Mouse (Mus musculus) neural tube, embryonic 10.5 days (tissue): ENCODE data around the gene Hist1h1b.
"Not testable (repeated sequence)": the region's sequence is repeated elsewhere in the genome, so short reads cannot be mapped to it uniquely, and the experiment has no call there.

Experiments used
- DNase-seq: peaks from one replicate; pipeline ENCODE4 v3.0.0-alpha.2; 2017; ENCODE audit warnings: low spot score; ENCODE audit errors: extremely low spot score

Gene Hist1h1b

DNA sequence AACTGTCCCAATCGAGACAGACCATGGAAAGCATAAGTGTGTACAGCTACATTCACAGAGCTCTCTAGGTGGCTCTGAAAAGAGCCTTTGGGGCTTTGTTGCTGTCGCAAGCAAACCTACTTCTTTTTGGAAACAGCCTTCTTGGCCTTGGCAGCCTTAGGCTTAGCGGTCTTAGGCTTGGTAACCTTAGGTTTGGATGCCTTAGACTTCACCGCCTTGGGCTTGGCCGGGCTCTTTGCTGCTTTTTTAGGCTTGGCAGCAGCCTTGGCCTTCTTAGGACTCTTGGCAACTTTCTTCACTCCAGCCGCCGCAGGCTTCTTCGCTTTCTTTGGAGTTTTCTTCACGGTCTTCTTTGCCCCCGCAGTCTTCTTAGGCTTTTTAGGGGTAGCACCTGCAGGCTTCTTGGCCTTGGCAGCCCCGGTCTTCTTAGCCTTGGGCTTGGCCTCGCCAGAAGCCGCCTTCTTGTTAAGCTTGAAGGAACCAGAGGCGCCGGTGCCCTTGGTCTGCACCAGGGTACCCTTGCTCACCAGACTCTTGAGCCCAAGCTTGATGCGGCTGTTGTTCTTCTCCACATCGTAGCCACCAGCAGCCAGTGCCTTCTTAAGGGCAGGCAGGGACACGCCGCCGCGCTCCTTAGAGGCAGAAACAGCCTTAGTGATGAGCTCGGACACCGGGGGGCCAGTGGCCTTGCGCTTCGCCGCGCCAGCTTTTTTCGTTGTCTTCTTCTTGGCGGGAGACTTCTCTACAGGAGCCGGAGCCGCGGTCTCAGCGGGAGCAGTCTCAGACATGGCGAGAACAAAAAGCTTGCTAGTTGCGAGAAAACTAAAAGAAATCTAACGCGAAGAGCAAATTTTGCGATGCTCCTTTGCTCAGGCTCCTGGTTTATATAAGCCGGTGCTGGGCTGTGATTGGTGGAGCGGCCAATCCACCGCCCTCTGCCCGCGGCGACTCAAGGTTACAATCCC, at the start of gene Hist1h1b:
Gene Hist1h1b, minus strand, starts transcription at position 859 of the 965 bp plus-strand sequence.
- DNase-seq: peak; percentile 85

DNA sequence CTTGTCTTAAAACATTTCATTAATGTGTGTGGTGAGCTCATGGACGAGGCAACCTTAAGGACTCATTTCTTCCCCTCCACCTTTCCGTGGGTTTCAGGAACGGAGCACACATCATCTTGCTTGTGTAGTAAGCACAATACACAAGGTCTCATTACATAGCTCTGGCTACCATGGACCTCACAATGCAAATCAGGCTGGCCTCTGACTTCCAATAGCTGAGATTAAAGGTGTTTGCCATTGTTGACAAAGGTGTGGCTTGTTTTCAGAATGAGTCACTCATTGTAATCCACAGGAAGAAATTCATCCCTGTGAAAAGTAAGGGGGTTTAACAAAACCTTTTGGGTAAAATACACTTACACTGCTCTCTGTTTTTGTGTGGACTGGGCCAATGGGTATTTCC, 48.1 kb upstream of the Hist1h1b start:
- DNase-seq: peak; percentile 4

DNA sequence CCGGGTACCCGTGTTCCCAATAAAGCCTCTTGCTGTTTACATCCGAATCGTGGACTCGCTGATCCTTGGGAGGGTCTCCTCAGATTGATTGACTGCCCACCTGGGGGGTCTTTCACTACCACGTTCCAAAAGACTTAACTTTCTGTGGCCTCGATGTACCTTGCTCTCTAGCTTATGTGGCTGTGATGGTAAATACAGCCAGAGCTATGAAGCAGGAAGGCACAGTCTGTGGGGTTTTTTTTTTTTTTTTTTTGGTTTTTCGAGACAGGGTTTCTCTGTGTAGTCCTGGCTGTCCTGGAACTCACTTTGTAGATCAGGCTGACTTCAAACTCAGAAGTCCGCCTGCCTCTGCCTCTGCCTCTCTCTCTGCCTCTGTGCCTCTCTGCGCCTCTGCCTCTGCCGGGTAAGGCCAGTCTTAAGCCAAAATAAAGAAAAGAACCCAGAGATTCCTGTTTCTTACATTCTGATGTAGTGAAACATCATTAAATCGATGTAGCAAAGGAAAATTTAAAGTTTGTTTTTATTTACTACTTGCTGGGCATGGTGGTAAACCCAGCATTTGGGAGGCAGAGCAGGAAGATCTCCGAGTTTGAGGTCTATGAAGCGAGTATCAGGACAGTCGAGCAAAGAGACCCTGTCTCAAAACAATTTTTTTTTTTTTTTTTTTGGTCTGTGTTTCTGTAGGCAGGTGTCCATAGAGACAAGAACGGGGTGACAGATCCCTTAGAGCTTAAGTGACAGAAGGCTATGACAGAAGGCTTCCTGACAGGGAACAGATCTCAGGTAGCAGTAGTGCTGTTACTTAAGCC, 39.9 kb upstream of the Hist1h1b start:
- not testable (repeated sequence) for DNase-seq

DNA sequence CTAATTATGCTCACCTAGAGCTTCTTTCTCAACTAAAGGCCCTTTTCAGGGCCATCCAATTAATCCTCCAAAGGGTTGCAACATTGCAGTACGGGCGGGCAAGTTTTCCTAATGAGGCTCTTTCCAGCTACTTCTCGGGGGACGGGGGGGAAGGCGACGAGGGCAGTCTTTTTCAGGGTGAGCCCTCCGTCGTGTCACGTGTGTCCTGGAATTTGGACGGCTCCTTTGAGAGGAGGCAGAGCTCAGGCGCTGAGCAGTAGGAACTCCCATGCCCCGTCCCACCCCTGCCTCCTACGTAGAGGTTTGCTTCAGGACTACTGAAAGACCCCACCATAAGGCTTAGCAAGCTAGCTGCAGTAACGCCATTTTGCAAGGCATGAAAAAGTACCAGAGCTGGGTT, 31.7 kb upstream of the Hist1h1b start:
- not testable (repeated sequence) for DNase-seq

DNA sequence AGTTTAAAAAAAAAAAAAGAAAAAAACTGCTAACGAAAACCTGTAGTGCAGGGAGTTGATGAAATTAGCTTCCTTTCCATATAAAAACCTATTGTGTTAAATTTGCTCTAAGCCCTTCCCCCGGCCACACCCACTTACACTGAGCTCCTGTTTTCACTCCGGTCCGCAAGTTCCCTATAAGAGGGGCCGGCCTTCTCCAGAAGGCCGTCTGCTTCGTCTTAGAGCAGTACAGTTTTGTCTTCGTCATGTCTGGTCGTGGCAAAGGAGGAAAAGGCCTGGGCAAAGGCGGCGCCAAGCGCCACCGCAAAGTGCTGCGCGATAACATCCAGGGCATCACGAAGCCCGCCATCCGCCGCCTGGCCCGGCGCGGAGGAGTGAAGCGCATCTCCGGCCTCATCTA, 31.1 kb upstream of the Hist1h1b start, which contains the start of gene Hist1h4m:
Gene Hist1h4m, plus strand, starts transcription at position 208 of the 400 bp plus-strand sequence.
- not testable (repeated sequence) for DNase-seq

DNA sequence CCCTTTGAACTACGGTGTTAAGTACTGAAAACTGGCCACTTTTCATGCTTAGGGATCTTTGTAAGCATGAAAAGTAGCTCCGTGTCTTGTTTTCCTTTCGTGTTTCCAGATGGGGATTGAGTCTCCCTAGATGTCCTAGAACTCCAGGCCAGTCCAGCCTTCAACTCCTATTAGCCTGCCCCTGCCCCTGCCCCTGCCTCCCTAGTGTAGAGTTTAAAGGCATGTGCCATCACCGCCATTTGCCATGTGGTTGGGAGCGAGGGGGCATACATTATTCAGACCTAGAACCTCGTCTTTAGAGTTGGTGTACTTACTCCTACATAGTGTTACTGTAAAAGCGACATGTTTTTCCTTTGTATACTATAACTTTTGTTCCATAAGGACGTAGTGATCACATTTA, 30.6 kb upstream of the Hist1h1b start:
- DNase-seq: not testable (repeated sequence)

DNA sequence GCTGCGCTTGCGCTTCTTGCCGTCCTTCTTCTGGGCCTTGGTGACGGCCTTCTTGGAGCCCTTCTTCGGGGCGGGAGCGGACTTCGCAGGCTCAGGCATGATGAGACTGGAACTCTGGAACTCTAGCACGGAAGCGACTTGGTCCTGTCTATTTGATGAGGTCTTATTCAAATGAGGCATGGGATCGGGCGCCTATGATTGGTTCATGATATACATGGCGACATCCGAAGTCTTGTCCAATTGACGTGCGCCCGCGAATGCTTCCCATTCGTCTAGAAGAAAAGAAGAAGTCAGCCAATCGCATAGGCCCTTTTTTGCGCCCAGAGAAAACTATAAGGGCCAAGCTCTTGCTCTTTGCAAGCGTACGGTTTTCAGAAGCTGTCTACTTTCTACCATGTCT, 29.6 kb upstream of the Hist1h1b start, which contains the start of the genes Hist1h2bq and Hist1h2ao:
Gene Hist1h2bq, minus strand, starts transcription at position 125 of the 400 bp plus-strand sequence.
Gene Hist1h2ao, plus strand, starts transcription at position 393 of the 400 bp plus-strand sequence.
- DNase-seq: not testable (repeated sequence)

DNA sequence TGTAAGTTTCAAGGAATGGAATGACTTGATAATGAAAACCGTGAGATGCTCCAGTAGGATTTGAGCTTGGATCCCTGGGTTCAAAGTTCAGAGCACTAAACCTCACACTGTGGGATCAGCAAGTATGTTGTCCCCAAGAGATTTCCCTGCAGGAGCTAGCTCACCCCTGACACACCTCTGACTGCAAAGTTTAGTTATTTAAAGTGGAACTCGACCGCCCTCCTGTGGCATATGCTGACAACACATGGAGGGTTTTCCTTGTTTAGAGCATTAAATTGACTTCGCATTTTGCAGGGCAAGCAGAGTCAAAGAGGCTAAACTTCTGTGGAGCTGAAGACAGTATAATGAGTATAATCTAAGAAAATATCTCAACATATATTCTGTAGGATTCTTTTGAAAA, 22.6 kb upstream of the Hist1h1b start:
- DNase-seq: not testable (repeated sequence)

DNA sequence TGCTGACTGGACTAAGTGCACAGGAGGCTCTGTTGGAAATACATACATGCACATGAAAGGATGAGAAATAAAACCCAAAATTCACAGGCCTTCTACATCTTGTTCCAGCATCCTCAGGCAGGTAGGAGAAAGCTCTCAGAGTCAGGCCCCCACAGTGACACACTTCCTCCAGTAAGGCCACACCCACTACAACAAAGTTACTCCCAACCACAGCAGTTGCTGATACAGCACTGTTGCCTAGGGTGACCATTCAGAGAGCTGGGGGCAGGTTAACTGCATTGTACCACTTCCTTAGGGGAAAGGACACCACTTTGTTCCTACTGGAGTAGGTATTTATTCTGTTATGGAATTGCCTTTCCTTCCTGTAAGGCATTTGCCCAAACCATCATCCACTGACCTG, 16.7 kb upstream of the Hist1h1b start:
- DNase-seq: not testable (repeated sequence)

DNA sequence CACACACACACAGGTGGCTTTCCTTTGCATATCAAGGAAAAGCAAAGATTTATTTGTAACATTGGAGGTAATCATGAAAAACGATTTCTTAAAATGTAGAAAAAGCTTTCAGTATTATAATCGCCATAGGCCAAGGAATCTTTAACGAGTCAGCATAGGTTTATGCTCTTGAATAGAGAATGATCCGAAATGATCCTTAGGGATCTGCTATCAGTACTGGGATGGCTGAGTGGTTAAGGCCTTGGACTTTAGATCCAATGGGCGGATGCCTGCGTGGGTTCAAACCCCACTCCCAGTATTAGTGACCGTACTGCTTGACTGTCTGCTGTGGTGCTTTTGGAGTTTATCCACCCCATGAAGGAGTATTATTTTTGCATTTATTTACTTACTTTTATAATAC, 15.2 kb upstream of the Hist1h1b start:
- DNase-seq: no peak

DNA sequence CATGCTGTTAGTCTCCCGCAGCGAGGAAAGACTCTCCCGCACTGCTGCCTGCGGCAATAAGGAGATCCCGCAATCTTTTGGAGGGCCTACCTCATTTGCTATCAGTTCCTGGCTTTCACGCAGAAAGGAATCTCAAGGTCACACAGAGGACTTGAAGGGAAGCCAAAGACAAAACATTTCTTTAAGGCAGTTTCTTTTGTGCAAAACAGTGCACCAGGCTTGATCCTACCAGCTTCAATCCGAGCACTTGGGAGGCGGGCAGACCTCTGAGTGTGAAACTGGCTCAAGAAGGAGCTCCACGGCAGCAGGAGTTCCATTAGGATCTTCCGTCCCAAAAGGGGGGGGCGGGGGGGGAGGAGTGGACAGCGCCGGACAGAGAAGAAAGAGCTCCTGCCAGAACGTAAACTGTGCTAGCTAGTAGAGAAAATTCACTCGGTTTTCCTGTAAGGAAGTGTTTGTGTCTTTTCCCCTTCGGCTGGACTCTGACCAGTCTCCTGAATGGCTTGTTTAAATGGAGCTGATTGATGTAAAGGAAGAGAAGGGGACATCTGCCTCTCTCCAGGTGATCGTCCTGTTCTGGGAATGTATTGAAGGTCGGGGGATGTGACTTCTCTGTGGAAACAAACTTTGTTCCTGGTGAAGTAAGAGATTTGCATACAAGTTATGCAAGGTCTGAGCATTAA, 10.3 kb upstream of the Hist1h1b start:
- peak; percentile 54 for DNase-seq

DNA sequence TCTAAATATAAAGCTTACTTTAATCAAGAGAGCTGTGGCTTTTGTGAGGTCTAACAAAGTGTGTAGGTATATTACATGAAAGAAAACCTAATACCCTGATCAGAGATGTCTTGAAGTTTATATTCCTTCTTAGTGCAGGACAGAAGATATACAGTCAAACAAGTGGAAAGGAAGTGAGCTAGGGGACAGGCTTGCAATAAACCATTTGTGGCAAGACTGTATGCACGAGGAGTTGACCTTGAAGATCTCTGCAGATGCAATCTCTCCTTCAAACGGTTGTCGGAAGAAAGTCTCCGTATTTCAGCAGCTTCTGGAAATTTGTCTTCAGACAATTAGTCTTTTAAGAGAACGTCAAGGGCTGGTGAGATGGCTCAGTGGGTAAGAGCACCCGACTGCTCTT, 9.5 kb upstream of the Hist1h1b start:
- DNase-seq: no peak

DNA sequence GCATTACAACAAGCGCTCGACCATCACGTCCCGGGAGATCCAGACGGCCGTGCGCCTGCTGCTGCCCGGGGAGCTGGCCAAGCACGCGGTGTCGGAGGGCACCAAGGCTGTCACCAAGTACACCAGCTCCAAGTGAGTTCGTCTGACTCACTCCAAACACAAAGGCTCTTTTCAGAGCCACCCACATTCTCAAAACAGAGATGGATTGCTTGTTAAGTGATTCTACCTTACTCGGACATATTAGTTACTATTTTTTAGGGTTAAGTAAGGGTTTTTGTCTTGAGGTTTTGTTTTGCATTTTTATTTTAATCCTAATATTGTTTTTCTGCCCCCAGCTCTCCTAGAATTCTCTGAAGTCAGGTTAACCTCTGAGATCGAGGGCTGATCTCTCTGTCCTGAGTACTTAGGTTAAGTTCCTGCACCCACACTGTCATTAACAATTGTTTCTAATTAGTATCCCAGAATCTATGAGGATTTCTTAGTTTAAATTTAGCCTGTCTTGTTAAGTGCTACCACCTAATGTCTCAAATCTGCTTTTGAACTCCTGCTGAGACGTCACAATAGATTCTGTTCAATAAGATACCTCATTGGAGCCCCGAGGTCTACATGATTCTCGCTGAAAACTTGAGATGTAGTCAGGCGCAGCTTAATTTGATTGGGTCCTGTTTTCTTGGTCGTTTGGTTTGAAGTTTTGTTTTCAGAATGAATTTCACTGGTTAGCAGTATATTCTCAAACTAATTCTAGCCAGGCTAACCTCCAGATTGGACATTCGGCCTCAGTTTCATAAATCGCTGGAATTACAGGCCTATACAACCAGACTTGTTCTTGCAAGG, 7.6 kb upstream of the Hist1h1b start:
- no peak for DNase-seq

DNA sequence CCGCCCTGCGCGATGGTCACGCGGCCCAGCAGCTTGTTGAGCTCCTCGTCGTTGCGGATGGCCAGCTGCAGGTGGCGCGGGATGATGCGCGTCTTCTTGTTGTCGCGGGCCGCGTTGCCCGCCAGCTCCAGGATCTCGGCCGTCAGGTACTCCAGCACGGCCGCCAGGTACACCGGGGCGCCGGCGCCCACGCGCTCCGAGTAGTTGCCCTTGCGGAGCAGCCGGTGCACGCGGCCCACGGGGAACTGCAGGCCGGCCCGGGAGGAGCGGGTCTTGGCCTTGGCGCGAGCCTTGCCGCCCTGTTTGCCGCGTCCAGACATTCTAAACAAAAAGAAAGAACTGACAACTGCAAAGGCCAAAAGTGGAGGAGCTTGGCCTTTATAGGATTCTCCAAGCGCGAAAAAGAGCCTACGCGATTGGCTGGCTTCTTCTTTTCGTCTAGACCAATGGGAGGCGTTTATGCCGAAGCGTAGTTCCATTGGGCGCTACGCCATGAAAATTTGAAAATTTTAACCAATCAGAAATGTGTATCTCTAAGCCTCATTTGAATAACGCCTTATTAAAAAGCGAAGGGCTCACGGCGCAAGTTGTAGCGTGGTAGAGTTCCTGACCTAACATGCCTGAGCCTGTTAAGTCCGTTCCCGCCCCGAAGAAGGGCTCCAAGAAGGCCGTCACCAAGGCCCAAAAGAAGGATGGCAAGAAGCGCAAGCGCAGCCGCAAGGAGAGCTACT, 6.6 kb upstream of the Hist1h1b start, which contains the start of the genes Hist1h2an and Hist1h2bp:
Gene Hist1h2an, minus strand, starts transcription at position 320 of the 731 bp plus-strand sequence.
Gene Hist1h2bp, plus strand, starts transcription at position 563 of the 731 bp plus-strand sequence.
- DNase-seq: peak; percentile 87

DNA sequence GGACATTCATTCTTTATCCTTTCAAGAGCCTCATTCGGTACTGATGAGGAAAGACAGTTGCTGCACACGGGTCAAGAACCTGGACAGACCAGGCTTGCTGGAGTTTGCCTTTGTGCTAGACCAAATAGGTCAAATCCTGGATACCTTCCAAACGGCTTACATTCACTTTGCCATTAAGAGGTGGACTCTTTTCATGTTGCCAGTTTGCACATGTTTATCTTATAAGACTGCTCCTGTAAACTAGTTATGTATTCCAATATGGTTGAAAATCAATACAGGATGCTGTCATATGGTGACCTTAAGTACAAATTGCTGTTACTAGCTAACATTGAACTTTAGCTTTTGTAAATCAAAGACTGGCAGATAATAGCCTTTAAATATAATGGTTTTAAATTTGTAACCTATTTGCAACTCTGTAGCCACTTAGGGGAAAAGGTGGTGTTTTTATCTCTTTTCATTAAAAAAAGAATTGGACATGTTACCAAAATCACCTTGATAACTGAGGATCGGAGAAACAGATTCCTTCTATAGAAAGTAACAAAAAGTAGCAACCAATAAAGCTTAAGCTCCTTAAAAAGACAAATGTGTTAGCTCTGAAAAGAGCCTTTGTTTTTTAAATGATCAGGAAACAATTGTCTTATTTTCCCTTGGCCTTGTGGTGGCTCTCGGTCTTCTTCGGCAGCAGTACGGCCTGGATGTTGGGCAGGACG, 5.9 kb upstream of the Hist1h1b start:
- peak; percentile 44 for DNase-seq

DNA sequence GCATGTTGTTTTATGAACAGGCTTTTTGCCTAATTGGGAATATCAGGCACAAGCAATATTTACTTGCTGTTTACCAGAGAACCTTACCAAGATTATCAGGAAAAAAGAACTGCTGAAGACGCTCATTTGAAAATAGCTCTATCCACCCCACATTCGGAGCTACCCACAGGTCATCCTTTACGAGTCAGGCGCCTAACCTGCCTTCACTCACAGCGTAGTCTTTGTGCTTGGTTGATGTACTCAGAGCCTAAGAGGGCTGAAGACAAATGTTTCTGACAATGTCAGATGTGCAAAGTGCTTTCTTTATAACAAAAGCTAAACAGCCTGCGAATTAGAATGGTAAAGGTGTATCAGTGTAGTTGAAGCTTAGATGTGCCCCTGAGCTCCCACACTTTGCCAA, 3.9 kb upstream of the Hist1h1b start:
- DNase-seq: no peak

DNA sequence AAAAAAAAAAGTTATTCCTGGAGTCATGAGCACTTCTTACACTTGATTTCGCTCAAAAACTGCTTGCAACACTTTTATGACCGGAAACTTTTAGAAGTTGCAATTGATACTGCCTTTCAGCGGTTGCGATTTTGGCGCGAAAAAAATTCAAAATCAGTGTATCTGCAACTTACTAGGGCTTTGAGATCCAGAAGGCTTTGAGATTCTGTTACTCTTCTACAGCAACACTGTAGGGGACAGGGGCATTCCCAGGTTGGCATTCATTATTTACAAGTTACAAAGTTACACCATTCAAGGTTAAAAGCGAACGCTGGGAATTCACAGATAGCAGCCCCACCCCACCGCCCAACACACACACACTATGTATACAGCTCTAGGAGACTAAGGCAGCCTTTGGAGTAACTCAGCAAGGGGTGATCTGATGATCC, 3.3 kb upstream of the Hist1h1b start:
- peak; percentile 65 for DNase-seq

DNA sequence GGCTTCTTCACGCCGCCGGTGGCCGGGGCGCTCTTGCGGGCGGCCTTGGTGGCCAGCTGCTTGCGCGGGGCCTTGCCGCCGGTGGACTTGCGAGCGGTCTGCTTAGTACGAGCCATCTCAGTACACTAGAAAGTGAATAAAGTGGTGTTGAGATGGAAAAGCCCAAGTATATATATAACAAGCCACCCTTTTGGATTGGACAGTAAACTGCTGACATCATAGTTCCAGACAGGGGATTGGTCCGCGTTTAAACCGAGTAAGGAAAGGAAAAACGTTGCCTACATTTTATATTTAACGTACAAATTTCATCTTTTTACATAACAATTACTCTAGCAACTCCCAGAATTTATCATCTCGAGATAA, 2.8 kb upstream of the Hist1h1b start, which contains the start of gene Hist1h3i:
Gene Hist1h3i, minus strand, starts transcription at position 116 of the 363 bp plus-strand sequence.
- DNase-seq: no peak
